Mouse (Mus musculus) heart, adult 2 months (tissue): ENCODE data around the gene Unc80.

Experiments used
- CTCF ChIP-seq: fragments of 200-600 bp; IDR thresholded peaks from 2 replicates; pipeline ENCODE4 v1.8.1; 2022; ENCODE audit warnings: antibody characterized with exemption, mild to moderate bottlenecking, moderate library complexity
- EP300 ChIP-seq: fragments of 200-500 bp; IDR thresholded peaks from 2 replicates; pipeline ENCODE4 v1.6.1; 2011; ENCODE audit warnings: low read depth, low read length, control low read depth; ENCODE audit not compliant: insufficient read depth
- POLR2A ChIP-seq: fragments of 200-500 bp; IDR thresholded peaks from 2 replicates; pipeline ENCODE4 v1.6.1; 2011; ENCODE audit warnings: mild to moderate bottlenecking, low read depth, low read length, control low read depth; ENCODE audit not compliant: insufficient read depth

- no peak for TF ChIP-seq CTCF
- TF ChIP-seq POLR2A: no peak
- TF ChIP-seq EP300: no peak
Observed at GRCm38 (mm10) chr1:66694266-66694665, 226.1 kb downstream of the Unc80 start.
